Mouse (Mus musculus) small intestine, adult 2 months (tissue): ENCODE results near the gene Efcab5.

Source experiments
- CTCF ChIP-seq: fragments of 200-500 bp; IDR thresholded peaks from 2 replicates; pipeline ENCODE4 v1.5.1; 2012; ENCODE audit warnings: low read depth, mild to moderate bottlenecking, control low read depth, inconsistent platforms, low read length, moderate library complexity, mixed read lengths; ENCODE audit not compliant: insufficient replicate concordance, insufficient read length; ENCODE audit errors: extremely low read depth
- POLR2A ChIP-seq: fragments of 200-500 bp; IDR thresholded peaks from 2 replicates; pipeline ENCODE4 v1.6.1; 2012; ENCODE audit warnings: low read depth, mild to moderate bottlenecking, control low read depth, inconsistent platforms, low read length, moderate library complexity

DNA sequence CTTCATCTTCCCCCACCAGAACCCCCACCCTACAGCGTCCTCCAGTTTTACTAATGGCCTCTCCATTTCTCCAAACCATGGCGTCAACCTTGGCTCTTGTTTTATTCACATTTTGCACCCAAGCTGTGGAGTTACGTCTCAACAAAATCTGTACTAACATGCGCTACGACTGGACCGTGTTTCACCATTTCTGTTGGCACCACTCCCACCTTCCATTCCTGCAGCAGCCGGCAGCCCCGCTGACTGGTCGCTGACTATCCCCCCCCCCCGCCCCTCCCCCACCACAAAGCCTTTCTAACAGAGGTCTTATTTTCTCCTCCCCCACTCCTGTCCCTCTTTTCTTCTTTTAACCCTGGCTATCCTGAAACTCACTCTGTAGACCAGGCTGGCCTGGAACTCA lies 93.6 kb downstream of the Efcab5 start:
- no peak for TF ChIP-seq CTCF
- TF ChIP-seq POLR2A: no peak
